Mouse (Mus musculus) CH12.LX (cell line): ENCODE measurements around the gene Abracl.

Experiments
- CTCF ChIP-seq, 2 experiments: IDR thresholded peaks in 1 of 2; conservative IDR thresholded peaks in 1 of 2; 2 replicates each; pipeline ENCODE4 v1.5.1; 2011 to 2012; ENCODE audit warnings: low read depth in 2 of 2, low read length in 2 of 2, improper control_type of control experiment in 1 of 2, inconsistent platforms in 1 of 2, mild to moderate bottlenecking in 1 of 2, moderate library complexity in 1 of 2
- EP300 ChIP-seq: IDR thresholded peaks from 2 replicates; pipeline ENCODE4 v1.6.1; 2011; ENCODE audit warnings: low read length, improper control_type of control experiment

DNA sequence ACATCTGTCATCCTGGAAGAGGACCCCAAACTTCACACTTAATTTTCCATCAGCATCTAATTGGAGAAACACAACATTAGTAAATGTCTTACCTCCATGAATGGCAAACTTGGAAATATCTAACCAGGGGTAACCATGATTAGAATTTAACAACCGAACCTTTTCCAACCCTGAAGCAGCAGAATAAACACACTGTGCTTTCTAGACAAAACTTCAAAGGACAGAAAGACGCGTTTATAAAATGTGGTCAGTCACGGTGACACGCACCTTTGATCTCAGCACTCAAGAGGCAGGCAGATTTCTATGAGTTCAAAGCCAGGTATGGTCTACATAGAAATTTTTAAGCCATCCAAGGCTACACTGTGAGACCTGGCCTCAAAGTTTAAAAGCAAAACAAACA, 11.3 kb downstream of the Abracl start:
- TF ChIP-seq EP300 (no peak), CTCF (conservative IDR thresholded peaks at IDR 0.05 in 1 of 2, IDR thresholded peaks at IDR 0.05 in 1 of 2; ENCODE audit: low read depth in 2 of 2, low read length in 2 of 2) (no peak)
